Mouse (Mus musculus) embryo, embryonic 11.5 days (tissue): ENCODE data around the gene Hdc.
"Not testable (repeated sequence)": the region's sequence is repeated elsewhere in the genome, so short reads cannot be mapped to it uniquely, and the experiment has no call there.

Experiments
- DNase-seq: peaks from one replicate; pipeline ENCODE4 v3.0.0-alpha.2; 2012; ENCODE audit warnings: low read depth, low spot score

The Hdc gene

DNA sequence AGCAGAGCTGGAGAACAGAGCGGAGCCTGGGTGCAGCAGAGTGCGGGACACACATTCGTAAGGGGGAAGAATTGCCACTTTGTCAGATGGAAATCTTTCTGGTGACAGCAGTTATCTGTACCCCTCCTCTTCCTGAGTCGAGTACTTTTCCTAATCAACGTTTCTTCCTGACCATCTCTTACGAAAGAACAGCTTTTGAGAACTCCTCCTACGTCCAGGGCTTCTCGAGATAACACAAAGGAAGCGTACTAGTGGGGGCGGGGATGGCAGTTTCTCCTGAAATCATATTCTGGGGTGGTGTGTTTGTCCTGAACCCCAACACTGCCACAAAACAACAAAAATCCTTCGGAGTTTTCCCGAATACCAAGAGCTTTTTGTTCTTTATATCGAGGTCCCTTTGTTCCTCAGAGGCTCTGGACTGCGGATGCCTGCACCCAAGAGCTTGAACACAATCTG, at the start of gene Hdc:
TSS of gene Hdc (minus strand) at position 51 of the 456 bp plus-strand sequence.
- DNase-seq: no peak

- DNase-seq: no peak
Observed at GRCm38 (mm10) chr2:126668621-126669252, 49.6 kb upstream of the Hdc start.

DNA sequence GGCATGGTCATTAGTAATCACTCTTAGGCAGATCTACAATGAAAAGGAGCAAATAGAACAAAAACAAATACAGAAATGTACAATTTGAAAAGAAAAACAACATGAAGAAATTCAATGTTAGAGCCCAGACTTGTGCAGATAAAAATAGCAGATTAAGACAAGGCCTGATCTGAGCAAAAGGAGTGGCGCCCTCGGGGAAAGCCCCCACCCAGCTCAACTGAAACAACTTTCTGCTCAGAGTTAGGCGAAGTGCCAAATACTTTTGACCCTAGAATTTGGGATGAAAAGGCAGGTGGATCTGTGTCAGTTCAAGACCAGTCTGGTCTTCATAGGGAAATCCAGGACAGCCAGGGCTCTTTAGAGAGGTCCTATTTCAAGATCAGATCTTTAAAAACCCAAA, 46.9 kb upstream of the Hdc start:
- no peak for DNase-seq

DNA sequence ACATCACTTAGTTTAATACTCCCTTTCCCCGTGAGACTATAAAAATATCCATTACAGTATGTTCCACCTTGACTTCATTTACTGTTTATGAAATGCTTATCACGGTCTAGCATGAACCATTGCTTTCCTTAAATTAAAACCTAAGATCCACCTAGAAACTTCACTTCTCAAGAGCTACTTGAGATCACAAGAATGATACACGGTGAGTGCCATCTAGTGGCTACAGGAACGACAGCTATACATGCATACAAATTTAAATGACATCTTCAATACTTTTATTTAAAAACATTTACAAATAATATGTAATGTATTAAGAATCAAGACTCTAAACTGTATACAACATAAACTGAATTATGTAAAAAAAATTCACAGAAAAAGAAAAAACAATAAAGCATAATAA, 44.4 kb upstream of the Hdc start:
- no peak for DNase-seq

- no peak for DNase-seq
Observed at GRCm38 (mm10) chr2:126652929-126653328, 33.8 kb upstream of the Hdc start.

DNA sequence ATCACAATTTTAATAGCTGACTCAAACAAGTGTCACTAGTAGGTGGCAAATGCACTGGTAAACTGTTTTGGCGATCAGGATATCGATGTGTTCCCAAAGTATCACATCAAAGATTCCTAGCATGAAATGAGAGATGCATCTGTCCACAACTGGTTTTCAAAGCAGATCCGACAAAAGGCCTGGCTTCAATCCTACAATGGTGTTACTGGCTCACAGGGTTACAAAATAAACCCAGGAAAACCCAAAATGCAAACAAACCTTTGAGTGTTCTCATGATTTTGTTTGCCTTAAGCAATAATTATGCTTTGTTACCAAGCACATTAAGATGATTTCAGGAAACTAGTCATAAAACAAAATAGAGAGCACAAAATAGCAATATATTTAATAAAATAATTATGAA, 28.7 kb upstream of the Hdc start:
- DNase-seq: no peak

- no peak for DNase-seq
Observed at GRCm38 (mm10) chr2:126646461-126646860, 27.4 kb upstream of the Hdc start.

DNA sequence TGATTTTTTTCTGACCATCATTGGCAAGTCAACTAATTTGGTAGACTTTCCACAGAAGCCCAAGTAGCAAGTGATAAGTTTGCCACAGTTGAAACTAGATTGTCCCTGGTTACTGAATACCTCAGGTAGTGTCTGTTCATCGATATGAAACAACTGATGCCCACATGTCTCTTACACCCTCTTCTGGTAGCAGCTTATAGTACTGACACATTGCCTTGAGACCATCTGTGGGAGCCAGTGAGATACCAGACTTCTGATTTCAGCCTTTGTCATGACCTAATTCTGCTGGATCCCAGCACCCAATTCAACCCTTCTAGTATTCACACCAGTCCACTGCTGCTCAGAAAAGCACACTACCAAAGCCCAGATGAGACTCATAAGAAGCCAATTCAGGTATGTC, 25.7 kb upstream of the Hdc start:
- no peak for DNase-seq

- no peak for DNase-seq
Observed at GRCm38 (mm10) chr2:126640298-126640697, 21.2 kb upstream of the Hdc start.

DNA sequence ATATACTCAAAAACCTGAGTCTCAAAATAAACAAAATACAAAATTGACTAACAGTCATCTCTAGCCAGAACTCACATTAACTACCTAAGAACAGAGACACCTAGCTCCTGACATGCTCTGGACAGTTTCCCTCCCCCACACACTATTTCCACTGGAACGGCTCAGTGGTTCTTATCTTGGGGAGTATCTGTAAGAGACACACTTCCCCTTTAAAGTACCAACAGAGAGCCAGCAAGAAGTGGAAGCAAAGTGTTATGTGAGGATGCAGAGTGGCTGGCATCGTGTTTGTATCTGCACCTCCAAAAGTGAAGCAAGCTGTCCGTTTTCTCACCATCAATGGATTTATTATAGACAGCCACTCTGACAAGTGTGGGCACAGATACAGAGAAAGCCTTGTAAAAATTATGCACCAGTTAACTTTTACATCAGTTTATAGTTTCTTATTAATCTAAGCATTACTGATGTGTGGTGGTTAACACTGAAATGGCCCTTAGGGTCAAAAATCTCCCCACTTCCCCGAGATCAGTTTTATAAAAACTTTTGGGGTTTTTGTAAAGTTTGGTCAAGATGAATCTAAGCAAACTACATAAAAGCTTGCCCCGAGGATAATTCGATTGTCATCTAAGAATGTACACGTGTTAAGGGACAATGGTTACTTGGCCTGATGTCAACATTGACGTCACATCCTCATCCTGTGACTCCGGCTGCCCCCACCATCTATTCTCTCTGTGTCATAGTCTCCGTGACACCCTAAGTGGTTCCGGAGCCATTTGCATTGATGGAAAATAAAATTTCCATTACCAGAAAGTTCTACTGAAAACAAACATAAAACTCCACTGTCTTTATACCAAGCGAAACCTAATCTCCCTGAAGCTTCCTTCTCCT, 17.1 kb upstream of the Hdc start:
- no peak for DNase-seq

DNA sequence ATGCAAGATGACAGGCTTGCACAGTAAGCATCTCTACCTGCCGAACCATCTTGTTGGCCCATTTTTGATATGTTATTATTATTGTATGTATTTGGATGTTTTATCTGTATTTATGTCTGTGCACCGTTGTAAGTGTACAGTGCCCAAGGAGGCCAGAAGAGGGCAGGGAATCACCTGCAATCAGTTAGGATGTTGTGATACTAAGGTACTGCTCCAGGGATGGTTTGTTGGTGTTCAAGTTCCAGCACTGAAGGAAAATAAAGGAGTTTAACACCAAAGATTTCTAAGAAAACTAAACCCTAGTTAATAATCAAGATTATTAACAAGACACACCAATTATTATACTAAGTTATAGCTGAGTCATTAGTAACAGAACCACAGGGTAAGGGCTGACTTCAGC, 14.1 kb upstream of the Hdc start:
- DNase-seq: no peak

DNA sequence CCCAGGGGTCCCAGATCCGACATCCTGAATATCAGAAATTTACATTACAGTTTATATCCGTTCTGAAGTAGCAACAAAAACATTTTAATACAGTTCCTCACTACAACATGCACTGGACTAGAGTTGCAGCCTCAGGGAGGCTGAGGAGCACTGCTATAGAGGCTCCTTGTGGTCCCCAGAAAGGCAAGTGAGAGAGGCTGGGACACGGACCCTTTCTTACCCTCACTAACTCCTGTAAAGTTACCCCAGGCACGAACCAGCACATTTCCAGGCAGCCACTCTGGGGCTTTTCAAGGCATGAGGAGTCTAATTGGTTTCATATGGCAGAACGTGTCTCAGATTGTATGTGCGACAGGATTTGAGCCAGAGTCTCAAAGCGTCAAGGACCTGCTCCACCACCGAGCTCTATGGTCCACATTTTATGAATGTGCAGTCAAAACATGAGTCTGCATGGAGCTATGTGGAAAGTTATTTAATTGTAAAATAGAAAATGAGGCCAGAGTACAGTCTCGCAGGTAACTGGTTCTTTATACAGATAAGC, 9.4 kb upstream of the Hdc start:
- peak; percentile 22 for DNase-seq

- no peak for DNase-seq
Observed at GRCm38 (mm10) chr2:126623138-126623537, 4.0 kb upstream of the Hdc start.

DNA sequence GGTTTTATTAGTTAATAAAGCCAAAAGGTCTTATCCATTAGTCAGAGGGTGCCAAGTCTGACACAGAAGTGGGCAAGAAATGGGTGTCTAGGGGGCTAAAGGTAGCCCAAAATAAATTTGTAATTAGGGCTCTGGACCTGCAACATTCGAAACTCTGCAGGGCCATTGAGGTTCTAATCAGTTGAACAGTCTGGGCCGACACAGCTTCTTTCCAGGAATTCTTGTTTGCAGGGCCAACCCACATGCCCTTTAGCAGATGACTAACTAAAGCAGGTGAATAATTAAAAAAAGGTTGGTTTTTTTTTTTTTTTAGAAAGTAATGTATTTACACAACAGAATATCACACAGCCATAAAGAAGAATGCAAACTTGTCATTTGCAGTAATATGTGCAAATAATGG, 3.4 kb upstream of the Hdc start:
- no peak for DNase-seq

GRCm38 (mm10) chr2:126618470-126619179, 474 bp downstream of the Hdc start:
- no peak for DNase-seq

- no peak for DNase-seq
Observed at GRCm38 (mm10) chr2:126615355-126615754, 3.7 kb downstream of the Hdc start.

GRCm38 (mm10) chr2:126609600-126609999, 9.5 kb downstream of the Hdc start:
- DNase-seq: not testable (repeated sequence)

- DNase-seq: no peak
Observed at GRCm38 (mm10) chr2:126607553-126608203, 11.4 kb downstream of the Hdc start.

- no peak for DNase-seq
Observed at GRCm38 (mm10) chr2:126606688-126607062, 12.4 kb downstream of the Hdc start.

DNA sequence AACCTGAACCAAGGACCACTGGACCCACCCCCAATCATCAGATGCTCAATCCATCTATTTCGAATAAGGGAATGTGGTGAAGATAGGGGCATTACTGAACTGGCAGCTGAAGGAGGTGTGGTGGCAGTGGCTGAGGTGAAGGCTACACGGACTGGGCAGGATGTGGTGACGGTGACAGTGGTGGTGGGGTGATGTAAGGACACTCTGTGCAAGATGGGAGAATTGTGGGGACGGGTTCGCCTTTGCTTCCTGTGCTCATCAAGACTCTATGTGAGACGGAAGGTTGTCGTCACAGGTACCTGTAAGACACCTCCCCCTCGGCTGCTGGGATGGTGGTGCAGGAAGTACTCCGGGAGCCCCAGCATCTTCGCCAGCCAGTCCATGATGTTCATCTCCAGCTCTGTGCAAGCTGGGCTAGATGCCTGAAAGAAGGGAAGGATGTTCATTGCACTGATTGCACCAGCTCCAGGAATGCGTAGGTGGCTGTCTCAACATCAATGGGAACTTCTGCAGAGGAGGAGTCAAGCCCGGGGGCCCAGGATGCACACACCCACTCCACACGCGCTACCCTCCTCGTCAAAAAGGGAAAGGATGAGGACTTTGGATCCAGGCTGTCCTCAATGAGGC, 12.9 kb downstream of the Hdc start:
- DNase-seq: no peak

- DNase-seq: no peak
Observed at GRCm38 (mm10) chr2:126601918-126602600, 17.0 kb downstream of the Hdc start.
